Mouse (Mus musculus) testis, postnatal 14 days (tissue): Measurements from ENCODE around the gene Ifitm1.
A peak's percentile ranks its signal among the peaks of the same experiment; 100 is the strongest.
"Not testable (repeated sequence)": the region's sequence is repeated elsewhere in the genome, so short reads cannot be mapped to it uniquely, and the experiment has no call there.

Experiments
- DNase-seq: peaks from one replicate; pipeline ENCODE4 v3.0.0; 2021; ENCODE audit warnings: low spot score

Ifitm1 gene

GRCm38 (mm10) chr7:140951051-140951450 lies 16.0 kb upstream of the Ifitm1 start:
- DNase-seq: no peak

- DNase-seq: no peak
These were observed 15.3 kb upstream of the Ifitm1 start for GRCm38 (mm10) chr7:140951765-140952164.

GRCm38 (mm10) chr7:140952441-140952840 lies 14.6 kb upstream of the Ifitm1 start:
- DNase-seq: no peak

- DNase-seq: no peak
These were observed 13.9 kb upstream of the Ifitm1 start for GRCm38 (mm10) chr7:140953133-140953532.

- DNase-seq: no peak
These were observed 13.0 kb upstream of the Ifitm1 start for GRCm38 (mm10) chr7:140953800-140954732.

GRCm38 (mm10) chr7:140954733-140955071 lies 12.3 kb upstream of the Ifitm1 start:
- no peak for DNase-seq

- no peak for DNase-seq
These were observed 11.7 kb upstream of the Ifitm1 start for GRCm38 (mm10) chr7:140955342-140955741.

- peak; percentile 73 for DNase-seq
These were observed 11.1 kb upstream of the Ifitm1 start, which contains the start of the genes Gm45717 and Ifitm2 for GRCm38 (mm10) chr7:140955758-140956555. Gene Gm45717 (minus strand): TSS chr7:140955937. Gene Ifitm2 (minus strand): TSS chr7:140955987.

GRCm38 (mm10) chr7:140956556-140956869 lies 10.5 kb upstream of the Ifitm1 start:
- no peak for DNase-seq

GRCm38 (mm10) chr7:140959181-140959901 lies 7.7 kb upstream of the Ifitm1 start:
- DNase-seq: no peak

- no peak for DNase-seq
These were observed 7.0 kb upstream of the Ifitm1 start for GRCm38 (mm10) chr7:140960026-140960425.

- no peak for DNase-seq
These were observed 5.6 kb upstream of the Ifitm1 start for GRCm38 (mm10) chr7:140961416-140961815.

- no peak for DNase-seq
These were observed 4.3 kb upstream of the Ifitm1 start for GRCm38 (mm10) chr7:140962733-140963132.

- DNase-seq: no peak
These were observed 1.0 kb downstream of the Ifitm1 start for GRCm38 (mm10) chr7:140967862-140968591.

GRCm38 (mm10) chr7:140968710-140969109 lies 1.7 kb downstream of the Ifitm1 start:
- DNase-seq: not testable (repeated sequence)

- DNase-seq: no peak
These were observed 3.9 kb downstream of the Ifitm1 start for GRCm38 (mm10) chr7:140970931-140971330.

GRCm38 (mm10) chr7:140971479-140972171 lies 4.6 kb downstream of the Ifitm1 start:
- no peak for DNase-seq

GRCm38 (mm10) chr7:140973396-140974165 lies 6.6 kb downstream of the Ifitm1 start:
- no peak for DNase-seq

- no peak for DNase-seq
These were observed 7.9 kb downstream of the Ifitm1 start for GRCm38 (mm10) chr7:140974940-140975339.

- no peak for DNase-seq
These were observed 8.4 kb downstream of the Ifitm1 start for GRCm38 (mm10) chr7:140975465-140975864.
